ENCODE assay signal across 8 mouse cellular contexts in genomic region chr2:163420366-163420886, GRCm38 (mm10). TPM values are rescaled to one million over a fixed set of nuclear protein-coding genes. Genes with fewer than 3 reads are reported as not detected.
DNase-seq lines count a peak whose midpoint lies in the region; ATAC-seq and TF ChIP-seq lines count a peak whose summit lies in the region.

No protein-coding gene starts in this region.

- 4% methylated on average over 10 of the region's 10 CpGs for WGBS in cerebellum, adult 2 months
- whole genome bisulfite sequencing in limb, embryonic 10.5 days, result 44% methylated on average over 10 of the region's 10 CpGs
- 46% methylated on average over 10 of the region's 10 CpGs for WGBS in neural tube, embryonic 13.5 days

- no peaks in the 10 kb centered on the region for H3K27me3 ChIP-seq in cerebellum, adult 2 months (ENCODE audit: control insufficient read depth, insufficient read depth, low read length)
- no peaks in the 10 kb centered on the region for H3K27me3 ChIP-seq in limb, embryonic 10.5 days (ENCODE audit: low read depth, poor library complexity, severe bottlenecking)
- no peaks in the 10 kb centered on the region for H3K27me3 ChIP-seq in neural tube, embryonic 13.5 days

- peak overlapping the region; percentile 32; the same call in 1 of the 2 replicates for H3K27ac ChIP-seq in cerebellum, adult 2 months (ENCODE audit: insufficient read depth, low read length)
- H3K27ac ChIP-seq in limb, embryonic 10.5 days, result 0 out of 2 replicates have a peak overlapping the region, but pooled peaks have one; percentile 91
- peak overlapping the region; percentile 84; the same call in 1 of the 2 replicates for H3K27ac ChIP-seq in neural tube, embryonic 13.5 days (replicated peaks)

- intact Hi-C loops in gastrocnemius, postnatal 36 days (cut with DNase I), result loop anchor here (5.0 kb wide), 1 partner anchor 52 kb away; the partner anchor contains the start of gene Fitm2

- TF ChIP-seq CTCF in cerebellum, adult 2 months (IDR thresholded peaks at IDR 0.05; ENCODE audit: borderline replicate concordance, insufficient read depth, low read depth, low read length), result no peak

- no peak for TF ChIP-seq POLR2A in cerebellum, adult 2 months (IDR thresholded peaks at IDR 0.05; ENCODE audit: borderline replicate concordance, insufficient read depth, low read length)

- H3K9ac ChIP-seq in neural tube, embryonic 13.5 days, result peak overlapping the region; percentile 84

- no peak for ATAC-seq in neural tube, embryonic 13.5 days (ENCODE audit: low read depth)

- H3K4me3 ChIP-seq in cerebellum, adult 2 months (replicated peaks; ENCODE audit: insufficient read depth, low read depth, low read length), result peak overlapping the region; percentile 92
- H3K4me3 ChIP-seq in limb, embryonic 10.5 days, result peak overlapping the region; percentile 93
- H3K4me3 ChIP-seq in neural tube, embryonic 13.5 days, result peak overlapping the region; percentile 86

- peaks cover 18% of the 10 kb centered on the region for H3K4me1 ChIP-seq in cerebellum, adult 2 months (ENCODE audit: control insufficient read depth, insufficient read depth, low read length)
- peaks cover 19% of the 10 kb centered on the region for H3K4me1 ChIP-seq in limb, embryonic 10.5 days
- peaks cover 35% of the 10 kb centered on the region for H3K4me1 ChIP-seq in neural tube, embryonic 13.5 days (replicated peaks)

- peak in 1 of 2 experiments; percentile 25 for DNase-seq in cerebellum, adult 2 months
- no peak for DNase-seq in cerebellum, adult 8-10 months
- peak; percentile 20 for DNase-seq in thymus, postnatal 14 days
- DNase-seq in thymus, postnatal 10 days (ENCODE audit: low spot score in 2 of 2), result no peak
- no peak for DNase-seq in limb, embryonic 10.5 days (ENCODE audit: low spot score)
- DNase-seq in gastrocnemius, postnatal 36 days, result no peak
- no peak for DNase-seq in right cerebral cortex, postnatal 36 days (ENCODE audit: low spot score in 2 of 2)

- H3K36me3 ChIP-seq in limb, embryonic 10.5 days, result 0 out of 2 replicates have a peak, but pooled peaks cover 6% of the 10 kb centered on the region
- peaks cover 6% of the 10 kb centered on the region; the same call in 1 of the 2 replicates for H3K36me3 ChIP-seq in neural tube, embryonic 13.5 days

- no peaks in the 10 kb centered on the region for H3K9me3 ChIP-seq in limb, embryonic 10.5 days (replicated peaks)
- no peaks in the 10 kb centered on the region for H3K9me3 ChIP-seq in neural tube, embryonic 13.5 days

- H3K4me2 ChIP-seq in neural tube, embryonic 13.5 days, result peak overlapping the region; percentile 81

RNA-seq across cellular contexts. Expression of gene Oser1, which starts 4.1 kb away (rescaled TPM):
- polyA plus RNA-seq in cerebellum, adult 2 months (2012; rRNA removed), result 37.7 and 39.4 TPM in 2 replicates
- polyA plus RNA-seq in limb, embryonic 10.5 days (2016; fragmentation: Nextera tagmentation; extraction: Ambion mirVana), result 84.9 and 89.2 TPM in 2 replicates
- polyA plus RNA-seq in neural tube, embryonic 13.5 days (2015; fragmentation: Nextera tagmentation; extraction: Ambion mirVana), result 74.5 and 83.4 TPM in 2 replicates
- total RNA-seq in gastrocnemius, postnatal 36 days (2021), result 10 to 100 TPM; 31.3 to 32.4 TPM

RNA-seq across cellular contexts. Expression of gene Gdap1l1, which starts 17.9 kb away (rescaled TPM):
- polyA plus RNA-seq in cerebellum, adult 2 months (2012; rRNA removed), result 126 and 128 TPM in 2 replicates
- polyA plus RNA-seq in limb, embryonic 10.5 days (2016; fragmentation: Nextera tagmentation; extraction: Ambion mirVana), result 0.30 and 0.45 TPM in 2 replicates
- 115 and 117 TPM in 2 replicates for polyA plus RNA-seq in neural tube, embryonic 13.5 days (2015; fragmentation: Nextera tagmentation; extraction: Ambion mirVana)
- not detected for total RNA-seq in gastrocnemius, postnatal 36 days (2021)

RNA-seq across cellular contexts. Expression of gene Jph2, which starts 22.6 kb away (rescaled TPM):
- 0.48 and 0.52 TPM in 2 replicates for polyA plus RNA-seq in cerebellum, adult 2 months (2012; rRNA removed)
- polyA plus RNA-seq in limb, embryonic 10.5 days (2016; fragmentation: Nextera tagmentation; extraction: Ambion mirVana), result 0.59 and 0.71 TPM in 2 replicates
- 0.57 and 0.84 TPM in 2 replicates for polyA plus RNA-seq in neural tube, embryonic 13.5 days (2015; fragmentation: Nextera tagmentation; extraction: Ambion mirVana)
- total RNA-seq in gastrocnemius, postnatal 36 days (2021), result 100 to 1,000 TPM; 427 to 468 TPM

RNA-seq across cellular contexts. Expression of gene Fitm2, which starts 52.0 kb away (rescaled TPM):
- polyA plus RNA-seq in cerebellum, adult 2 months (2012; rRNA removed), result 20.2 and 21.5 TPM in 2 replicates
- 7.7 and 10.0 TPM in 2 replicates for polyA plus RNA-seq in limb, embryonic 10.5 days (2016; fragmentation: Nextera tagmentation; extraction: Ambion mirVana)
- polyA plus RNA-seq in neural tube, embryonic 13.5 days (2015; fragmentation: Nextera tagmentation; extraction: Ambion mirVana), result 15.0 and 16.5 TPM in 2 replicates
- 10 to 100 TPM; 70.2 to 84.3 TPM for total RNA-seq in gastrocnemius, postnatal 36 days (2021)

Comparison
In these comparisons a context has a peak if more than half of its experiments do, and no peak if none do; other contexts are left out.
1. H3K27ac ChIP-seq: peak in every context shown above with its lines; median percentile 91 in limb, embryonic 10.5 days; 84 in neural tube, embryonic 13.5 days; 32 in cerebellum, adult 2 months.
2. RNA of gene Gdap1l1, which starts 17.9 kb away (polyA plus RNA-seq): 126 to 128 TPM in cerebellum, adult 2 months and 115 to 117 TPM in neural tube, embryonic 13.5 days; 0.30 to 0.45 TPM in limb, embryonic 10.5 days; every median in the first group is over 10 times any median in the second.
3. Peak in every context shown above with its lines, with median percentiles within 50 percentile points of each other: H3K4me3 ChIP-seq.